Mouse (Mus musculus): ENCODE data around the gene Ndc1. TPM values are rescaled to one million over a fixed set of nuclear protein-coding genes. Genes with fewer than 3 reads are reported as not detected.
A peak's percentile ranks its signal among the peaks of the same experiment; 100 is the strongest.

Gene Ndc1
- polyA plus RNA-seq (2014; fragmentation: Nextera tagmentation; extraction: Ambion mirVana): 53.7 and 54.5 TPM in 2 replicates

DNA sequence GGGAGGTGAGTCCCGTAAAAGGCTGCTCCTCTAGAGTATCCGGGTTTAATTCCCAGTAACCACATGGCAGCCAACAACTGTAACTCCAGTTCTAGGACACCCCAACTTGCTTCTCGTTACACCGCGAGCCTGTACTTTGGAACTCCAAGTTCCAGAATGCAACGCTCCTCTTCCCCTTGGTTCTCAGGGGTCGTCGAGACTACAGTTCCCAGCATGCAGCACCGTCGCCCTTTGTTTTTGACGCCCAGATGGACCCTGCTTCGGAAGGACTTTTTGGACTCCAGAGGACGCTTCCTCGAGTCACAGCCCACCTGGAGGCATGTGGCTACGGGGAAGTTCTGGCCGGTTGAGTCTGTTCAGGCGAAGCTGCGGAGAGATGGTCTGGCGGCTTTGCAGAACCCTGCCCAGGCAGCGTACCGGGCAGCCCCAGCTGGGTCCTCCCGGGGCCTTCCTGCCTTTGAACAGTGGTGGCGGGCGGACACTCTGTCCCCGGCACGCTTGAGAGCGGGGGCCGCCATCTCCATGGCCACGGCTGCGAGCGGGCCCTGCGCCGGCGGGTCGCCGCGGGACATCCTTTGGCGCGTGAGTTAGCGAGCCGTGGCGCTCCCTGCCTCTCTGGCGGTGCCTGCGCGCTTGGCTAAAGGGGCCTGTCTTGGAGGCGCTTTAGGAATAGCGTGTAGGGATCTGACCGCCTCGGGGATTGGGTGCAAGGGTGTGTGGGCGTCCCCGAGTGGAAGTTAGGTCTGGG is at the start of gene Ndc1:
Gene Ndc1 (plus strand): TSS at position 218 of the 748 bp plus-strand sequence.
- H3K9ac ChIP-seq (ENCODE audit: low read length): peak within 1 kb of the TSS; percentile 86
- WGBS: under 1% methylated on average over 51 of the region's 51 CpGs
- peak within 1 kb of the TSS; percentile 82 for H3K4me3 ChIP-seq (ENCODE audit: low read depth, low read length)
- H3K36me3 ChIP-seq (ENCODE audit: control insufficient read depth, insufficient read depth, low read length): no peaks in the 10 kb centered on the region; the same call in 1 of the 2 replicates
- H3K27ac ChIP-seq (ENCODE audit: low read depth, low read length): peak within 1 kb of the TSS; percentile 77
- peaks cover 2% of the 10 kb centered on the region; the same call in 1 of the 2 replicates for H3K4me1 ChIP-seq (replicated peaks; ENCODE audit: control insufficient read depth, insufficient read depth, low read length)
- peak; percentile 92 for DNase-seq (ENCODE audit: low spot score)
- peak within 1 kb of the TSS; percentile 49 for H3K4me2 ChIP-seq (ENCODE audit: low read depth, low read length, severe bottlenecking)
- H3K9me3 ChIP-seq (ENCODE audit: control insufficient read depth, low read length): no peaks in the 10 kb centered on the region
- ATAC-seq (replicated peaks; ENCODE audit: low FRiP score): peak; percentile 98
- no peaks in the 10 kb centered on the region for H3K27me3 ChIP-seq (ENCODE audit: control insufficient read depth, insufficient read depth, low read length)

GRCm38 (mm10) chr4:107318646-107319045 is 48.9 kb upstream of the Ndc1 start:
- H3K4me2 ChIP-seq (ENCODE audit: low read depth, low read length, severe bottlenecking): no peak overlapping the region
- H3K27me3 ChIP-seq (ENCODE audit: control insufficient read depth, insufficient read depth, low read length): no peaks in the 10 kb centered on the region
- H3K4me1 ChIP-seq (replicated peaks; ENCODE audit: control insufficient read depth, insufficient read depth, low read length): peaks cover 2% of the 10 kb centered on the region; the same call in 1 of the 2 replicates
- no peaks in the 10 kb centered on the region for H3K36me3 ChIP-seq (ENCODE audit: control insufficient read depth, insufficient read depth, low read length)
- 80% methylated on average over 8 of the region's 8 CpGs for WGBS
- ATAC-seq (replicated peaks; ENCODE audit: low FRiP score) (no peak), DNase-seq (ENCODE audit: low spot score) (no peak)
- H3K27ac ChIP-seq (ENCODE audit: low read depth, low read length): no peak overlapping the region
- H3K9ac ChIP-seq (ENCODE audit: low read length): no peak overlapping the region
- no peaks in the 10 kb centered on the region for H3K9me3 ChIP-seq (ENCODE audit: control insufficient read depth, low read length)
- no peak overlapping the region for H3K4me3 ChIP-seq (ENCODE audit: low read depth, low read length)

- no peak for ATAC-seq (replicated peaks; ENCODE audit: low FRiP score)
- Histone ChIP-seq H3K4me1 (replicated peaks; ENCODE audit: control insufficient read depth, insufficient read depth, low read length) (no peaks in the 10 kb centered on the region), H3K4me3 (ENCODE audit: low read depth, low read length) (no peak overlapping the region), H3K27me3 (ENCODE audit: control insufficient read depth, insufficient read depth, low read length) (no peaks in the 10 kb centered on the region), H3K36me3 (ENCODE audit: control insufficient read depth, insufficient read depth, low read length) (no peaks in the 10 kb centered on the region), H3K9ac (ENCODE audit: low read length) (no peak overlapping the region), H3K4me2 (ENCODE audit: low read depth, low read length, severe bottlenecking) (no peak overlapping the region), H3K27ac (ENCODE audit: low read depth, low read length) (no peak overlapping the region), H3K9me3 (ENCODE audit: control insufficient read depth, low read length) (no peaks in the 10 kb centered on the region)
- no peak for DNase-seq (ENCODE audit: low spot score)
- WGBS: 81% methylated on average over 2 of the region's 2 CpGs
These were observed 46.5 kb upstream of the Ndc1 start for GRCm38 (mm10) chr4:107321041-107321440.

- no peak for ATAC-seq (replicated peaks; ENCODE audit: low FRiP score)
These were observed 44.5 kb upstream of the Ndc1 start for GRCm38 (mm10) chr4:107323113-107323512.

DNA sequence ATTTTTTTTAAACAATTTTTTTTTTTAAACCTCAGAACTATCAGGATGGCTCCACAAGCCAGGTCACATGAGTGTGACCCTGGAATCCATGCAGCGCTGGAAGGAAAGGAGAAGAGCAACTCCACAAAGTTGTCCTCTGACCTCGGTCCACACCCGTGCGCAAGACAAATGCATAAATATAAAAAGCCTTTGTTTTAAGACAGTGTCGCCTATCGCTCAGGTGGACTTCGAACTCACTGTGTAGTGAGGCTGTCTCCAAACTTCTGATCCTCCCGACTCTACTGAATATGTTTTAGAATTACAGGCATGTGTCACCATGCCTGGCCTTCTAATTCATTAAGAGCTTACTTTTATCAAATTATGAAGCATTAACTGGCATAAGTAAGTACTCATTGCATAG is 39.1 kb upstream of the Ndc1 start:
- WGBS: 95% methylated on average over 8 of the region's 8 CpGs
- H3K36me3 ChIP-seq (ENCODE audit: control insufficient read depth, insufficient read depth, low read length): no peaks in the 10 kb centered on the region
- no peak overlapping the region for H3K9ac ChIP-seq (ENCODE audit: low read length)
- no peak overlapping the region for H3K4me2 ChIP-seq (ENCODE audit: low read depth, low read length, severe bottlenecking)
- H3K4me1 ChIP-seq (replicated peaks; ENCODE audit: control insufficient read depth, insufficient read depth, low read length): no peaks in the 10 kb centered on the region
- H3K9me3 ChIP-seq (ENCODE audit: control insufficient read depth, low read length): no peaks in the 10 kb centered on the region
- ATAC-seq (replicated peaks; ENCODE audit: low FRiP score) (no peak), DNase-seq (ENCODE audit: low spot score) (no peak)
- H3K27ac ChIP-seq (ENCODE audit: low read depth, low read length): no peak overlapping the region
- no peaks in the 10 kb centered on the region for H3K27me3 ChIP-seq (ENCODE audit: control insufficient read depth, insufficient read depth, low read length)
- H3K4me3 ChIP-seq (ENCODE audit: low read depth, low read length): no peak overlapping the region

More at GRCm38 (mm10) chr4:107323113-107323512, 44.5 kb upstream of the Ndc1 start:
- no peaks in the 10 kb centered on the region for H3K36me3 ChIP-seq (ENCODE audit: control insufficient read depth, insufficient read depth, low read length)
- no peaks in the 10 kb centered on the region for H3K27me3 ChIP-seq (ENCODE audit: control insufficient read depth, insufficient read depth, low read length)
- no peaks in the 10 kb centered on the region for H3K4me1 ChIP-seq (replicated peaks; ENCODE audit: control insufficient read depth, insufficient read depth, low read length)
- no peak overlapping the region for H3K27ac ChIP-seq (ENCODE audit: low read depth, low read length)
- H3K4me3 ChIP-seq (ENCODE audit: low read depth, low read length): no peak overlapping the region
- no peak for DNase-seq (ENCODE audit: low spot score)
- no peak overlapping the region for H3K4me2 ChIP-seq (ENCODE audit: low read depth, low read length, severe bottlenecking)
- WGBS: 86% methylated on average over 2 of the region's 2 CpGs
- H3K9ac ChIP-seq (ENCODE audit: low read length): no peak overlapping the region
- H3K9me3 ChIP-seq (ENCODE audit: control insufficient read depth, low read length): no peaks in the 10 kb centered on the region

DNA sequence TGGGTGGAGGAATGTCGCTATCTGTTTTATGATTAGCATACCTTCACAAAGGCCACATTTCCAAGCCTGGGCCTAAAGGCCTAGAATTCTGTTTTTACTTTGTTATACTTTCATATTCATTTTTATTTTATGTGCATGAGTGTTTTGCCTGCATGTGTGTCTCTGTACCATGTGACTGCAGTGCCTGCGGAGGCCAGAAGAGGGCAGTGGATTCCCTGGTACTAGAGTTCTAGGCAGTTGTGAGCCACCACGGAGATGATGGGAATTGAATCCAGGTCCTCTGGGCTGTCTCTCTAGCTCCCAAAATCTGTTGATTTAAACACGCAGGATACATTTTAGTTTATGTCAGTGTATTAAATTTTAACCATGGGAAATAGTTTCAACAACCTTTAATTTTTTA is 34.1 kb upstream of the Ndc1 start:
- Histone ChIP-seq H3K36me3 (ENCODE audit: control insufficient read depth, insufficient read depth, low read length) (no peaks in the 10 kb centered on the region), H3K27ac (ENCODE audit: low read depth, low read length) (no peak overlapping the region), H3K4me3 (ENCODE audit: low read depth, low read length) (no peak overlapping the region), H3K27me3 (ENCODE audit: control insufficient read depth, insufficient read depth, low read length) (no peaks in the 10 kb centered on the region), H3K4me1 (replicated peaks; ENCODE audit: control insufficient read depth, insufficient read depth, low read length) (no peaks in the 10 kb centered on the region), H3K9ac (ENCODE audit: low read length) (no peak overlapping the region), H3K4me2 (ENCODE audit: low read depth, low read length, severe bottlenecking) (no peak overlapping the region), H3K9me3 (ENCODE audit: control insufficient read depth, low read length) (no peaks in the 10 kb centered on the region)
- DNase-seq (ENCODE audit: low spot score): no peak
- ATAC-seq (replicated peaks; ENCODE audit: low FRiP score): no peak
- 89% methylated on average over 4 of the region's 4 CpGs for WGBS

- 80% methylated on average over 8 of the region's 8 CpGs for WGBS
- H3K4me2 ChIP-seq (ENCODE audit: low read depth, low read length, severe bottlenecking): no peak overlapping the region
- H3K9ac ChIP-seq (ENCODE audit: low read length): no peak overlapping the region
- H3K27ac ChIP-seq (ENCODE audit: low read depth, low read length): no peak overlapping the region
- H3K27me3 ChIP-seq (ENCODE audit: control insufficient read depth, insufficient read depth, low read length): no peaks in the 10 kb centered on the region
- H3K4me1 ChIP-seq (replicated peaks; ENCODE audit: control insufficient read depth, insufficient read depth, low read length): no peaks in the 10 kb centered on the region
- H3K4me3 ChIP-seq (ENCODE audit: low read depth, low read length): no peak overlapping the region
- H3K36me3 ChIP-seq (ENCODE audit: control insufficient read depth, insufficient read depth, low read length): no peaks in the 10 kb centered on the region
- DNase-seq (ENCODE audit: low spot score) (no peak), ATAC-seq (replicated peaks; ENCODE audit: low FRiP score) (no peak)
- no peaks in the 10 kb centered on the region for H3K9me3 ChIP-seq (ENCODE audit: control insufficient read depth, low read length)
These were observed 31.2 kb upstream of the Ndc1 start for GRCm38 (mm10) chr4:107336356-107336755.

DNA sequence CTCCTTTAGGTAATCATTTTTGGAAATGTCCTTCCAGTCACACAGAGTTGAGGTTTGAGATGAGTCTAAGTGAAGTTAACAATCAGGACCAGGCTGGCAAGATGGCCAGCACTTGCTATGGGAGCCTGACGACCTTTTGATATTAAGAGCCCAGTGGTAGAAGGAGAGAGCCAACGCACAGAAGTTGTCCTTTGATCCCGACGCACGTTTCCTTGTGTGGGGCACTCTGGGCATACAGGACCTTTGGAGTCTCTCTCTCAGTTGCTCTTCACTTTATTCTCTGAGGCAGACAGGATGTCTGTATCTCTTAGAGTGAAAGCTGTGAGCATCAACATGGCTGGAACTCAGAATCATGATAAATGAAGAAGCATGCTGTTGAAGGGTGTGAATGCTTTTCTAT is 30.1 kb upstream of the Ndc1 start:
- Histone ChIP-seq H3K4me1 (replicated peaks; ENCODE audit: control insufficient read depth, insufficient read depth, low read length) (no peaks in the 10 kb centered on the region), H3K9ac (ENCODE audit: low read length) (no peak overlapping the region), H3K27me3 (ENCODE audit: control insufficient read depth, insufficient read depth, low read length) (no peaks in the 10 kb centered on the region), H3K4me2 (ENCODE audit: low read depth, low read length, severe bottlenecking) (no peak overlapping the region), H3K27ac (ENCODE audit: low read depth, low read length) (no peak overlapping the region), H3K4me3 (ENCODE audit: low read depth, low read length) (no peak overlapping the region), H3K9me3 (ENCODE audit: control insufficient read depth, low read length) (no peaks in the 10 kb centered on the region), H3K36me3 (ENCODE audit: control insufficient read depth, insufficient read depth, low read length) (no peaks in the 10 kb centered on the region)
- WGBS: 92% methylated on average over 5 of the region's 5 CpGs
- no peak for DNase-seq (ENCODE audit: low spot score)
- no peak for ATAC-seq (replicated peaks; ENCODE audit: low FRiP score)

DNA sequence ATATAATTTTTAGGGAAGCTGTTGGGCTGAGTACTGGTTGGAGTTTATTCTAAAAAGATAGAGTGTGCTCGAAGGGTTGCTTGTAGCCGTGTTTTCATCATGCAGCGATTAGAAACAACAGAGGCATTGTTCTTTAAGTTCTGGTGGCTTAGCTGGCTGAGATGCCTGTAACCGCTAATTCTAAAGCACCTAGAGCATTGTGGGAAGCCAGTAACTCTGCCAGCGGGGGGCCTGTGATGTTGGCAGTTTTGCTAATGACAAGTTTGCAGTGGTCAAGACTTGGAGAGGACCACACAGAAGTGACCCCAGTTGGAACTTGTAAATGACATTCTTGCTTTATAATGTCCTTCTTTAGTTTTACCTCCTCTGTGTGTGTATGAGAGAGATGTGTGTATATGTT is 26.2 kb upstream of the Ndc1 start:
- 34% methylated on average over 5 of the region's 5 CpGs for WGBS
- ATAC-seq (replicated peaks; ENCODE audit: low FRiP score) (no peak), DNase-seq (ENCODE audit: low spot score) (no peak)
- no peaks in the 10 kb centered on the region for H3K4me1 ChIP-seq (replicated peaks; ENCODE audit: control insufficient read depth, insufficient read depth, low read length)
- no peak overlapping the region for H3K4me2 ChIP-seq (ENCODE audit: low read depth, low read length, severe bottlenecking)
- H3K9me3 ChIP-seq (ENCODE audit: control insufficient read depth, low read length): no peaks in the 10 kb centered on the region
- no peak overlapping the region for H3K4me3 ChIP-seq (ENCODE audit: low read depth, low read length)
- H3K36me3 ChIP-seq (ENCODE audit: control insufficient read depth, insufficient read depth, low read length): no peaks in the 10 kb centered on the region
- H3K27me3 ChIP-seq (ENCODE audit: control insufficient read depth, insufficient read depth, low read length): no peaks in the 10 kb centered on the region
- H3K9ac ChIP-seq (ENCODE audit: low read length): no peak overlapping the region
- H3K27ac ChIP-seq (ENCODE audit: low read depth, low read length): no peak overlapping the region
